Mouse (Mus musculus) lung, adult 2 months (tissue): ENCODE data around the gene Limk1.

Experiments
- CTCF ChIP-seq: fragments of 200-500 bp; IDR thresholded peaks from 2 replicates; pipeline ENCODE4 v1.5.1; 2011; ENCODE audit warnings: mild to moderate bottlenecking, low read length, control low read depth; ENCODE audit not compliant: insufficient read depth
- POLR2A ChIP-seq: fragments of 200-500 bp; IDR thresholded peaks from 2 replicates; pipeline ENCODE4 v1.6.1; 2011; ENCODE audit warnings: low read depth, mild to moderate bottlenecking, control low read depth, low read length, borderline replicate concordance; ENCODE audit errors: extremely low read depth

DNA sequence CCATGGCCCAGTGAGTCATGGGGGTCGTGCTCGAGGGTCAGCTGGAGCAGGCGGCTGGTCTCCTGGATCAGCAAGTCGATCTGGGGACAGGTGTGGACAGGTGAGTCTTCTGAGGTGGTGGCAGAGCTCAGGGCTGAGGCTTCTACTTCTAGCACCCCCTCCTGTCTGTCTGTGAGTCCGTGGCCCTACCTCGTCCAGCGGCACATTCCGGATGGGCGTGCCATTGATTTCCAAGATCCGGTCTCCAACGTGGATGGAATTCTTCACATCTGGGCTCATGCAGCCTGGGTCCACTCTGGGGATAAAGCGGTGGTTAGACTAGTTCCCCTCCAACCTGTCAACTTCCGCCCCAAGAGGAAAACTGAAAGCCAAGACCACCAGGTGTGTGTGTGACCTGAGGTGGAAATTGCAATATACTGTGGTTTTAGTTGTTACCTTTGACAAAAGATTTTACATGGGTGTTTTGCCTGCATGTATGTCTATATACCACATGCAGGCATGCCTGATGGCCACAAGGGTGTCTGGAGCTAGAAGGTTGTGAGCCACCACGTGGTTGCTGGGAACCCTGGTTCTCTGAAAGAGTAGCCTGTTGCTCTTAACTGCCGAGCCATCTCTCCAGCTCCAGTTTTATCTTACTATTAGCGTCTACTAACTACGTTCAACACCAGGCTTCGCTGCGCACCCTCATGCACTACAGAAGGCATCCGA is 19.2 kb downstream of the Limk1 start:
- TF ChIP-seq CTCF (no peak), POLR2A (no peak)
